In the genomic region with DNA sequence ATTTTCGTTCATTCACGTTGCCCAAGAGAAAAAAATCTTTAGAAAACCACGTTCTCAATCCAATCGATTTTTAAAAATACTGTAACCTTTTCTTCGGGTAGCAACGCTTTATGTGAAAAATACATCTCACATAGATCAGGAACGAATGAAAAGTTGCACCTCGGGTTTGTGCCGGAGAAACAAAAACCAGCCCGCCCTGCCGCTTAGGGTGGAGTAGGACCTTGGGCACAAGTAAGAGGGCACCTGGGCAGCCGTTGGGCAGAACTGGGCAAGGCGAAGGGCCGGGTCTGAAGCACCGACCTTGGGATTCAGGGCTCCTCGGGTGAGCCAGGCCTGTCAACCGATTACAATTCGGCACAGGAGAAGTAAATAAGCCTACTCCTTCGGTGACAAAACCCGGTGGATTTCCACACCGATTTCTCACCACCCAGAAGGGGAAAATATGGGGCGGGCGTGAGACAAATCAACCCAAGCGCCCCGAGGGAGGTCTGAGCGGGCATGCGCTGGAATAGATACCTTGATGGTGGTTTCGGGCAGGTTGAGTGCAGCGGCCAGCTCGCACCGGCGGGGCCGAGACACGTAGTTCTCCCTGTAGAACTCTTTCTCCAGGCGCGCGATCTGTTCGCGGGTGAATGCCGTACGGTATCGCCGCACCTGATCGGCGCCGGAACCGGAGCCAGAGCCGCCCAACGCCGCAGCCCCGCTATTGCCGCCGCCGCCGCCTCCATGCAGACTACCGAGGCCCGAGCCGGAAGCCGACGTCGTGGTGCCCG, we compare ENCODE assay signal across 7 mouse cellular contexts. TPM values are rescaled to one million over a fixed set of nuclear protein-coding genes. Genes with fewer than 3 reads are reported as not detected.
DNase-seq lines count a peak whose midpoint lies in the region; ATAC-seq and TF ChIP-seq lines count a peak whose summit lies in the region.

No protein-coding gene starts in this region.

- 0 out of 2 replicates have a peak, but pooled peaks cover 4% of the 10 kb centered on the region for H3K9me3 ChIP-seq in forebrain, embryonic 12.5 days

- H3K4me2 ChIP-seq in forebrain, embryonic 12.5 days: no peak overlapping the region

- no peaks in the 10 kb centered on the region for H3K4me1 ChIP-seq in thymus, adult 2 months (replicated peaks; ENCODE audit: control insufficient read depth, insufficient read depth, low read length)
- H3K4me1 ChIP-seq in forebrain, embryonic 12.5 days: peaks cover 17% of the 10 kb centered on the region

- no peak for ATAC-seq in forebrain, embryonic 12.5 days (ENCODE audit: low FRiP score)

- no peak overlapping the region for H3K27ac ChIP-seq in thymus, adult 2 months (ENCODE audit: control insufficient read depth, insufficient read depth, low read length)
- H3K27ac ChIP-seq in forebrain, embryonic 12.5 days: no peak overlapping the region

- no peak overlapping the region for H3K4me3 ChIP-seq in thymus, adult 2 months (ENCODE audit: control insufficient read depth, insufficient read depth, low read length)
- H3K4me3 ChIP-seq in forebrain, embryonic 12.5 days (replicated peaks): peak overlapping the region; percentile 15; the same call in 1 of the 2 replicates

- no peaks in the 10 kb centered on the region for H3K36me3 ChIP-seq in thymus, adult 2 months (ENCODE audit: control insufficient read depth, insufficient read depth, low read length)
- H3K36me3 ChIP-seq in forebrain, embryonic 12.5 days (replicated peaks): no peaks in the 10 kb centered on the region

- DNase-seq in thymus, postnatal 0 days (ENCODE audit: low spot score): peak; percentile 24
- DNase-seq in thymus, adult 2 months: no peak
- peak; percentile 34 for DNase-seq in kidney, postnatal 10 days
- DNase-seq in retina, embryonic 14.5 days (ENCODE audit: low spot score): peak; percentile 56
- DNase-seq in left cerebral cortex, adult 9 months (ENCODE audit: low spot score in 2 of 2): no peak
- DNase-seq in gastrocnemius, postnatal 4 days (ENCODE audit: low spot score in 2 of 2): no peak

- no peak for TF ChIP-seq CTCF in thymus, adult 2 months (IDR thresholded peaks at IDR 0.05; ENCODE audit: borderline replicate concordance, control insufficient read depth, extremely low read depth, insufficient read depth, low read length, poor library complexity)

- peaks cover 40% of the 10 kb centered on the region for H3K27me3 ChIP-seq in thymus, adult 2 months (ENCODE audit: control insufficient read depth, insufficient read depth, low read length)
- peaks cover 89% of the 10 kb centered on the region for H3K27me3 ChIP-seq in forebrain, embryonic 12.5 days

- WGBS in thymus, adult 2 months: 5% methylated on average over 62 of the region's 62 CpGs
- WGBS in forebrain, embryonic 12.5 days: 3% methylated on average over 60 of the region's 62 CpGs

- H3K9ac ChIP-seq in forebrain, embryonic 12.5 days: no peak overlapping the region

- TF ChIP-seq POLR2A in thymus, adult 2 months (IDR thresholded peaks at IDR 0.05; ENCODE audit: control insufficient read depth, extremely low read depth, insufficient read depth, low read length, poor library complexity): no peak

RNA-seq across cellular contexts. Expression of gene Evx2, which starts 1.9 kb away (rescaled TPM):
- not detected in 2 replicates for polyA plus RNA-seq in thymus, postnatal 0 days (2015; fragmentation: Nextera tagmentation; extraction: Ambion mirVana)
- not detected in 2 replicates for polyA plus RNA-seq in thymus, adult 2 months (2012; rRNA removed)
- not detected in 2 replicates for polyA plus RNA-seq in forebrain, embryonic 12.5 days (2016; fragmentation: Nextera tagmentation; extraction: Ambion mirVana)
- total RNA-seq in gastrocnemius, postnatal 4 days (2021): under 1 TPM in 1 of 2 experiments, not detected in 1; 0.05 TPM

RNA-seq across cellular contexts. Expression of gene Hoxd13, which starts 10.7 kb away (rescaled TPM):
- polyA plus RNA-seq in thymus, postnatal 0 days (2015; fragmentation: Nextera tagmentation; extraction: Ambion mirVana): not detected in 2 replicates
- polyA plus RNA-seq in thymus, adult 2 months (2012; rRNA removed): 0.04 TPM in 1 of 2 replicates, not detected in the other
- not detected in 2 replicates for polyA plus RNA-seq in forebrain, embryonic 12.5 days (2016; fragmentation: Nextera tagmentation; extraction: Ambion mirVana)
- total RNA-seq in gastrocnemius, postnatal 4 days (2021): not detected

RNA-seq across cellular contexts. Expression of gene Hoxd12, which starts 17.4 kb away (rescaled TPM):
- not detected in 2 replicates for polyA plus RNA-seq in thymus, postnatal 0 days (2015; fragmentation: Nextera tagmentation; extraction: Ambion mirVana)
- polyA plus RNA-seq in thymus, adult 2 months (2012; rRNA removed): not detected in 2 replicates
- polyA plus RNA-seq in forebrain, embryonic 12.5 days (2016; fragmentation: Nextera tagmentation; extraction: Ambion mirVana): not detected in 2 replicates
- not detected for total RNA-seq in gastrocnemius, postnatal 4 days (2021)

RNA-seq across cellular contexts. Expression of gene Hoxd11, which starts 21.9 kb away (rescaled TPM):
- not detected in 2 replicates for polyA plus RNA-seq in thymus, postnatal 0 days (2015; fragmentation: Nextera tagmentation; extraction: Ambion mirVana)
- polyA plus RNA-seq in thymus, adult 2 months (2012; rRNA removed): not detected in 2 replicates
- not detected in 2 replicates for polyA plus RNA-seq in forebrain, embryonic 12.5 days (2016; fragmentation: Nextera tagmentation; extraction: Ambion mirVana)
- 1 to 10 TPM; 1.1 to 1.5 TPM for total RNA-seq in gastrocnemius, postnatal 4 days (2021)

RNA-seq across cellular contexts. Expression of gene Hoxd10, which starts 34.3 kb away (rescaled TPM):
- polyA plus RNA-seq in thymus, postnatal 0 days (2015; fragmentation: Nextera tagmentation; extraction: Ambion mirVana): 0.14 TPM in 1 of 2 replicates, not detected in the other
- polyA plus RNA-seq in thymus, adult 2 months (2012; rRNA removed): not detected in 2 replicates
- polyA plus RNA-seq in forebrain, embryonic 12.5 days (2016; fragmentation: Nextera tagmentation; extraction: Ambion mirVana): not detected in 2 replicates
- 1 to 10 TPM; 3.0 to 4.9 TPM for total RNA-seq in gastrocnemius, postnatal 4 days (2021)

Comparison
In these comparisons a context has a peak if more than half of its experiments do, and no peak if none do; other contexts are left out.
1. DNase-seq: peak in thymus, postnatal 0 days (single experiment), kidney, postnatal 10 days (single experiment) and retina, embryonic 14.5 days (single experiment); none in thymus, adult 2 months (single experiment), left cerebral cortex, adult 9 months (0 of 2) and gastrocnemius, postnatal 4 days (0 of 2).